Mouse (Mus musculus): ENCODE results near the gene Zfp422. TPM values are rescaled to one million over a fixed set of nuclear protein-coding genes. Genes with fewer than 3 reads are reported as not detected.

Gene Zfp422
- polyA plus RNA-seq, 1 experiment from 2014 or later: 21.9 TPM

Small RNAs within 50 kb of the gene (microRNA-seq; reads per million reads assigned to microRNA genes)
- 2.0 reads per million for gene Mir7043

Other genes starting within 250 kb of the Zfp422 start
- 4.5 and 6.5 TPM in 2 replicates for gene Alox5, start 167.8 kb downstream of the Zfp422 start, polyA plus RNA-seq (2015; fragmentation: Nextera tagmentation; extraction: Ambion mirVana)
- gene Olfr211, start 139.9 kb downstream of the Zfp422 start, polyA plus RNA-seq (2015; fragmentation: Nextera tagmentation; extraction: Ambion mirVana): not detected in 2 replicates
- gene Olfr212, start 122.5 kb downstream of the Zfp422 start, polyA plus RNA-seq (2015; fragmentation: Nextera tagmentation; extraction: Ambion mirVana): not detected in 2 replicates
- not detected in 2 replicates for gene Olfr213, start 90.5 kb downstream of the Zfp422 start, polyA plus RNA-seq (2015; fragmentation: Nextera tagmentation; extraction: Ambion mirVana)
- gene Gm5580, start 77.9 kb downstream of the Zfp422 start, polyA plus RNA-seq (2015; fragmentation: Nextera tagmentation; extraction: Ambion mirVana): 0.19 and 0.20 TPM in 2 replicates
- not detected in 2 replicates for gene Olfr214, start 74.8 kb downstream of the Zfp422 start, polyA plus RNA-seq (2015; fragmentation: Nextera tagmentation; extraction: Ambion mirVana)
- not detected in 2 replicates for gene Olfr215, start 44.8 kb downstream of the Zfp422 start, polyA plus RNA-seq (2015; fragmentation: Nextera tagmentation; extraction: Ambion mirVana)
- 22.1 and 37.9 TPM in 2 replicates for gene Depp1, start 21.6 kb upstream of the Zfp422 start, polyA plus RNA-seq (2015; fragmentation: Nextera tagmentation; extraction: Ambion mirVana)
- gene Rassf4, start 45.0 kb upstream of the Zfp422 start, polyA plus RNA-seq (2015; fragmentation: Nextera tagmentation; extraction: Ambion mirVana): 6.7 and 7.9 TPM in 2 replicates
- 0.05 and 0.15 TPM in 2 replicates for gene Tmem72, start 87.9 kb upstream of the Zfp422 start, polyA plus RNA-seq (2015; fragmentation: Nextera tagmentation; extraction: Ambion mirVana)